Mouse (Mus musculus) embryonic facial prominence, embryonic 10.5 days (tissue): ENCODE measurements at regions not wholly inside any gene's neighbourhood (a gene's known extent, or its start where the extent isn't known, plus 50 kb on each side); places are given as distances from the start of the nearest gene placed in this dataset.

Source experiments
- DNase-seq: peaks from one replicate; pipeline ENCODE4 v3.0.0-alpha.2; 2017; ENCODE audit warnings: low spot score
- H3K27ac ChIP-seq: fragments of 300-500 bp; sonication (generic); replicated peaks from 2 replicates; pipeline ENCODE4 v1.5.1; 2016; ENCODE audit warnings: mild to moderate bottlenecking
- H3K27me3 ChIP-seq: fragments of 300-500 bp; sonication (generic); replicated peaks from 2 replicates; pipeline ENCODE4 v1.6.1; 2016; ENCODE audit warnings: low read depth, mild to moderate bottlenecking; ENCODE audit not compliant: poor library complexity, severe bottlenecking
- H3K36me3 ChIP-seq: fragments of 300-500 bp; sonication (generic); replicated peaks from 2 replicates; pipeline ENCODE4 v1.6.1; 2016; ENCODE audit warnings: mild to moderate bottlenecking, moderate library complexity
- H3K4me1 ChIP-seq: fragments of 300-500 bp; sonication (generic); 2 replicates; pipeline ENCODE4 v1.6.1; 2016
- H3K4me3 ChIP-seq: fragments of 300-500 bp; sonication (generic); 2 replicates; pipeline ENCODE4 v1.5.1; 2016; ENCODE audit warnings: mild to moderate bottlenecking, moderate library complexity
- H3K9me3 ChIP-seq: fragments of 300-500 bp; sonication (generic); 2 replicates; pipeline ENCODE4 v1.6.1; 2016; ENCODE audit warnings: mild to moderate bottlenecking
- WGBS: fragments of 180-500 bp; shearing (Covaris S2); methylation state at CpG from one replicate; pipeline ENCODE4 v1.1.7; 2016; 5-methylcytosine and 5-hydroxymethylcytosine counted together

- DNase-seq, result no peak
- Histone ChIP-seq H3K4me3 (no peak overlapping the region), H3K36me3 (no peaks in the 10 kb centered on the region), H3K9me3 (no peaks in the 10 kb centered on the region), H3K27ac (no peak overlapping the region), H3K27me3 (no peaks in the 10 kb centered on the region), H3K4me1 (no peaks in the 10 kb centered on the region)
- 96% methylated on average over 1 of the region's 1 CpGs for WGBS
Measured at GRCm38 (mm10) chr8:30797341-30797740, 2631.2 kb upstream of the 5930422O12Rik start.

GRCm38 (mm10) chr8:30817028-30817427, 2611.5 kb upstream of the 5930422O12Rik start:
- Histone ChIP-seq H3K9me3 (no peaks in the 10 kb centered on the region), H3K4me1 (0 out of 2 replicates have a peak, but pooled peaks cover 8% of the 10 kb centered on the region), H3K4me3 (no peak overlapping the region), H3K27ac (no peak overlapping the region), H3K27me3 (no peaks in the 10 kb centered on the region), H3K36me3 (no peaks in the 10 kb centered on the region)
- no peak for DNase-seq
- 91% methylated on average over 5 of the region's 5 CpGs for WGBS

- no peaks in the 10 kb centered on the region for H3K27me3 ChIP-seq
- WGBS, result 64% methylated on average over 25 of the region's 25 CpGs
- no peak for DNase-seq
Measured at GRCm38 (mm10) chr8:30822835-30823587, 2605.5 kb upstream of the 5930422O12Rik start.

GRCm38 (mm10) chr8:30823588-30823938, 2604.9 kb upstream of the 5930422O12Rik start:
- H3K36me3 ChIP-seq, result no peaks in the 10 kb centered on the region
- H3K4me1 ChIP-seq, result peaks cover 21% of the 10 kb centered on the region
- DNase-seq, result no peak
- H3K9me3 ChIP-seq, result no peaks in the 10 kb centered on the region
- H3K27me3 ChIP-seq, result no peaks in the 10 kb centered on the region
- 89% methylated on average over 11 of the region's 11 CpGs for WGBS
- H3K4me3 ChIP-seq, result no peak overlapping the region
- no peak overlapping the region for H3K27ac ChIP-seq

More at GRCm38 (mm10) chr8:30822835-30823587, 2605.5 kb upstream of the 5930422O12Rik start:
- Histone ChIP-seq H3K9me3 (no peaks in the 10 kb centered on the region), H3K4me3 (no peak overlapping the region), H3K36me3 (no peaks in the 10 kb centered on the region), H3K4me1 (peaks cover 21% of the 10 kb centered on the region), H3K27ac (no peak overlapping the region)

- no peaks in the 10 kb centered on the region for H3K9me3 ChIP-seq
- no peak overlapping the region for H3K4me3 ChIP-seq
- H3K36me3 ChIP-seq, result no peaks in the 10 kb centered on the region
- DNase-seq, result no peak
- no peaks in the 10 kb centered on the region for H3K27me3 ChIP-seq
- H3K4me1 ChIP-seq, result peaks cover 21% of the 10 kb centered on the region
- H3K27ac ChIP-seq, result no peak overlapping the region
- 86% methylated on average over 4 of the region's 4 CpGs for WGBS
Measured at GRCm38 (mm10) chr8:30826021-30826420, 2602.5 kb upstream of the 5930422O12Rik start.

- H3K9me3 ChIP-seq, result peaks cover 5% of the 10 kb centered on the region; the same call in 1 of the 2 replicates
- no peaks in the 10 kb centered on the region for H3K36me3 ChIP-seq
- 88% methylated on average over 8 of the region's 8 CpGs for WGBS
- no peak overlapping the region for H3K27ac ChIP-seq
- no peaks in the 10 kb centered on the region for H3K4me1 ChIP-seq
- no peaks in the 10 kb centered on the region for H3K27me3 ChIP-seq
- no peak overlapping the region for H3K4me3 ChIP-seq
- DNase-seq, result no peak
Measured at GRCm38 (mm10) chr8:30838056-30838455, 2590.5 kb upstream of the 5930422O12Rik start.

- H3K9me3 ChIP-seq, result peaks cover 5% of the 10 kb centered on the region; the same call in 1 of the 2 replicates
- no peaks in the 10 kb centered on the region for H3K27me3 ChIP-seq
- peak; percentile 86 for DNase-seq
- no peak overlapping the region for H3K27ac ChIP-seq
- H3K4me1 ChIP-seq, result no peaks in the 10 kb centered on the region
- H3K4me3 ChIP-seq, result no peak overlapping the region
- 31% methylated on average over 8 of the region's 8 CpGs for WGBS
- no peaks in the 10 kb centered on the region for H3K36me3 ChIP-seq
Measured at GRCm38 (mm10) chr8:30840064-30840463, 2588.4 kb upstream of the 5930422O12Rik start.

- Histone ChIP-seq H3K4me1 (peaks cover 8% of the 10 kb centered on the region; the same call in 1 of the 2 replicates), H3K9me3 (no peaks in the 10 kb centered on the region), H3K36me3 (no peaks in the 10 kb centered on the region), H3K4me3 (no peak overlapping the region), H3K27me3 (no peaks in the 10 kb centered on the region), H3K27ac (no peak overlapping the region)
- no peak for DNase-seq
- WGBS, result 51% methylated on average over 4 of the region's 4 CpGs
Measured at GRCm38 (mm10) chr8:30863017-30863416, 2565.5 kb upstream of the 5930422O12Rik start.

GRCm38 (mm10) chr8:30906044-30906695, 2522.3 kb upstream of the 5930422O12Rik start:
- H3K27me3 ChIP-seq, result no peaks in the 10 kb centered on the region

GRCm38 (mm10) chr8:30913664-30914063, 2514.8 kb upstream of the 5930422O12Rik start:
- no peak for DNase-seq
- WGBS, result 90% methylated on average over 5 of the region's 5 CpGs
- Histone ChIP-seq H3K9me3 (no peaks in the 10 kb centered on the region), H3K36me3 (no peaks in the 10 kb centered on the region), H3K27ac (no peak overlapping the region), H3K4me3 (no peak overlapping the region), H3K4me1 (peaks cover 11% of the 10 kb centered on the region), H3K27me3 (peaks cover 8% of the 10 kb centered on the region)

More at GRCm38 (mm10) chr8:30906044-30906695, 2522.3 kb upstream of the 5930422O12Rik start:
- no peaks in the 10 kb centered on the region for H3K36me3 ChIP-seq
- no peak overlapping the region for H3K27ac ChIP-seq
- DNase-seq, result no peak
- no peaks in the 10 kb centered on the region for H3K9me3 ChIP-seq
- no peaks in the 10 kb centered on the region for H3K4me1 ChIP-seq
- 89% methylated on average over 11 of the region's 11 CpGs for WGBS
- no peak overlapping the region for H3K4me3 ChIP-seq

GRCm38 (mm10) chr8:30915127-30915526, 2513.4 kb upstream of the 5930422O12Rik start:
- peaks cover 8% of the 10 kb centered on the region for H3K27me3 ChIP-seq
- DNase-seq, result no peak
- H3K9me3 ChIP-seq, result no peaks in the 10 kb centered on the region
- WGBS, result 62% methylated on average over 7 of the region's 7 CpGs
- H3K4me1 ChIP-seq, result peaks cover 11% of the 10 kb centered on the region
- H3K4me3 ChIP-seq, result no peak overlapping the region
- no peaks in the 10 kb centered on the region for H3K36me3 ChIP-seq
- H3K27ac ChIP-seq, result no peak overlapping the region

GRCm38 (mm10) chr8:30915601-30916171, 2512.8 kb upstream of the 5930422O12Rik start:
- Histone ChIP-seq H3K27ac (peak overlapping the region; percentile 77), H3K4me3 (peak overlapping the region; percentile 57), H3K27me3 (peaks cover 8% of the 10 kb centered on the region), H3K4me1 (peaks cover 11% of the 10 kb centered on the region), H3K36me3 (no peaks in the 10 kb centered on the region), H3K9me3 (no peaks in the 10 kb centered on the region)
- peak; percentile 35 for DNase-seq
- WGBS, result 10% methylated on average over 13 of the region's 13 CpGs
